Mouse (Mus musculus): ENCODE measurements at regions not wholly inside any gene's neighbourhood (a gene's known extent, or its start where the extent isn't known, plus 50 kb on each side); places are given as distances from the start of the nearest gene placed in this dataset.

GRCm38 (mm10) chr4:93986189-93986588 is 570.2 kb upstream of the Gm10306 start:
- no peak for ATAC-seq (ENCODE audit: insufficient read depth, low FRiP score, low read depth)
- 60% methylated on average over 3 of the region's 3 CpGs for WGBS
- Histone ChIP-seq H3K27me3 (replicated peaks) (no peaks in the 10 kb centered on the region), H3K27ac (no peak overlapping the region), H3K9me3 (no peaks in the 10 kb centered on the region), H3K36me3 (no peaks in the 10 kb centered on the region), H3K9ac (no peak overlapping the region), H3K4me3 (replicated peaks) (no peak overlapping the region), H3K4me1 (no peaks in the 10 kb centered on the region), H3K4me2 (no peak overlapping the region)

- Histone ChIP-seq H3K4me1 (no peaks in the 10 kb centered on the region), H3K27me3 (replicated peaks) (no peaks in the 10 kb centered on the region), H3K9me3 (no peaks in the 10 kb centered on the region), H3K4me2 (no peak overlapping the region), H3K4me3 (replicated peaks) (no peak overlapping the region), H3K36me3 (no peaks in the 10 kb centered on the region), H3K27ac (no peak overlapping the region), H3K9ac (no peak overlapping the region)
- 56% methylated on average over 7 of the region's 7 CpGs for WGBS
- no peak for ATAC-seq (ENCODE audit: insufficient read depth, low FRiP score, low read depth)
These were observed 566.0 kb upstream of the Gm10306 start for GRCm38 (mm10) chr4:93990273-93990869.

- 57% methylated on average over 1 of the region's 1 CpGs for WGBS
- ATAC-seq (ENCODE audit: insufficient read depth, low FRiP score, low read depth): no peak
- Histone ChIP-seq H3K4me1 (no peaks in the 10 kb centered on the region), H3K9me3 (no peaks in the 10 kb centered on the region), H3K4me2 (no peak overlapping the region), H3K27ac (no peak overlapping the region), H3K4me3 (replicated peaks) (no peak overlapping the region), H3K36me3 (no peaks in the 10 kb centered on the region), H3K9ac (no peak overlapping the region), H3K27me3 (replicated peaks) (no peaks in the 10 kb centered on the region)
These were observed 550.5 kb upstream of the Gm10306 start for GRCm38 (mm10) chr4:94005818-94006217.

- Histone ChIP-seq H3K9me3 (no peaks in the 10 kb centered on the region), H3K4me2 (no peak overlapping the region), H3K27ac (no peak overlapping the region), H3K4me1 (no peaks in the 10 kb centered on the region), H3K36me3 (no peaks in the 10 kb centered on the region), H3K9ac (no peak overlapping the region), H3K27me3 (replicated peaks) (no peaks in the 10 kb centered on the region), H3K4me3 (replicated peaks) (no peak overlapping the region)
- ATAC-seq (ENCODE audit: insufficient read depth, low FRiP score, low read depth): no peak
- 38% methylated on average over 8 of the region's 8 CpGs for WGBS
These were observed 549.1 kb upstream of the Gm10306 start for GRCm38 (mm10) chr4:94007088-94007768.

- H3K4me2 ChIP-seq: no peak overlapping the region
- no peaks in the 10 kb centered on the region for H3K9me3 ChIP-seq
- no peak overlapping the region for H3K9ac ChIP-seq
- H3K36me3 ChIP-seq: no peaks in the 10 kb centered on the region
- no peak overlapping the region for H3K27ac ChIP-seq
- H3K4me1 ChIP-seq: no peaks in the 10 kb centered on the region
- no peak overlapping the region for H3K4me3 ChIP-seq (replicated peaks)
- no peak for ATAC-seq (ENCODE audit: insufficient read depth, low FRiP score, low read depth)
- H3K27me3 ChIP-seq (replicated peaks): no peaks in the 10 kb centered on the region
- WGBS: 82% methylated on average over 2 of the region's 2 CpGs
These were observed 540.6 kb upstream of the Gm10306 start for GRCm38 (mm10) chr4:94015713-94016112.

- Histone ChIP-seq H3K4me2 (no peak overlapping the region), H3K9ac (no peak overlapping the region), H3K4me1 (no peaks in the 10 kb centered on the region), H3K27ac (no peak overlapping the region), H3K9me3 (no peaks in the 10 kb centered on the region), H3K4me3 (replicated peaks) (no peak overlapping the region), H3K27me3 (replicated peaks) (no peaks in the 10 kb centered on the region), H3K36me3 (no peaks in the 10 kb centered on the region)
- WGBS: 77% methylated on average over 3 of the region's 3 CpGs
- no peak for ATAC-seq (ENCODE audit: insufficient read depth, low FRiP score, low read depth)
These were observed 538.6 kb upstream of the Gm10306 start for GRCm38 (mm10) chr4:94017702-94018101.

GRCm38 (mm10) chr4:94049629-94050310 is 506.6 kb upstream of the Gm10306 start:
- WGBS: 72% methylated on average over 5 of the region's 5 CpGs
- Histone ChIP-seq H3K27ac (no peak overlapping the region), H3K36me3 (no peaks in the 10 kb centered on the region), H3K27me3 (replicated peaks) (no peaks in the 10 kb centered on the region), H3K9me3 (no peaks in the 10 kb centered on the region), H3K4me1 (no peaks in the 10 kb centered on the region), H3K4me3 (replicated peaks) (no peak overlapping the region), H3K9ac (no peak overlapping the region), H3K4me2 (no peak overlapping the region)
- no peak for ATAC-seq (ENCODE audit: insufficient read depth, low FRiP score, low read depth)

- ATAC-seq (ENCODE audit: insufficient read depth, low FRiP score, low read depth): no peak
- no peak overlapping the region for H3K27ac ChIP-seq
- no peaks in the 10 kb centered on the region for H3K36me3 ChIP-seq
- no peak overlapping the region for H3K4me3 ChIP-seq (replicated peaks)
- H3K27me3 ChIP-seq (replicated peaks): no peaks in the 10 kb centered on the region
- H3K4me1 ChIP-seq: no peaks in the 10 kb centered on the region
- no peaks in the 10 kb centered on the region for H3K9me3 ChIP-seq
- H3K9ac ChIP-seq: no peak overlapping the region
- 78% methylated on average over 11 of the region's 11 CpGs for WGBS
- no peak overlapping the region for H3K4me2 ChIP-seq
These were observed 503.8 kb upstream of the Gm10306 start for GRCm38 (mm10) chr4:94052249-94053162.

- WGBS: 72% methylated on average over 9 of the region's 9 CpGs
- Histone ChIP-seq H3K4me2 (no peak overlapping the region), H3K9ac (no peak overlapping the region), H3K27ac (no peak overlapping the region), H3K9me3 (no peaks in the 10 kb centered on the region), H3K27me3 (replicated peaks) (no peaks in the 10 kb centered on the region), H3K4me1 (no peaks in the 10 kb centered on the region), H3K4me3 (replicated peaks) (no peak overlapping the region), H3K36me3 (no peaks in the 10 kb centered on the region)
- ATAC-seq (ENCODE audit: insufficient read depth, low FRiP score, low read depth): no peak
These were observed 483.0 kb upstream of the Gm10306 start for GRCm38 (mm10) chr4:94073178-94073870.

- Histone ChIP-seq H3K4me3 (replicated peaks) (no peak overlapping the region), H3K4me1 (no peaks in the 10 kb centered on the region), H3K4me2 (no peak overlapping the region), H3K9ac (no peak overlapping the region), H3K27me3 (replicated peaks) (no peaks in the 10 kb centered on the region), H3K9me3 (no peaks in the 10 kb centered on the region), H3K36me3 (no peaks in the 10 kb centered on the region), H3K27ac (no peak overlapping the region)
- ATAC-seq (ENCODE audit: insufficient read depth, low FRiP score, low read depth): no peak
- 74% methylated on average over 3 of the region's 3 CpGs for WGBS
These were observed 473.5 kb upstream of the Gm10306 start for GRCm38 (mm10) chr4:94082839-94083238.

GRCm38 (mm10) chr4:94094379-94094778 is 462.0 kb upstream of the Gm10306 start:
- no peak overlapping the region for H3K4me3 ChIP-seq (replicated peaks)
- no peaks in the 10 kb centered on the region for H3K4me1 ChIP-seq
- H3K27ac ChIP-seq: no peak overlapping the region
- no peaks in the 10 kb centered on the region for H3K9me3 ChIP-seq
- H3K27me3 ChIP-seq (replicated peaks): no peaks in the 10 kb centered on the region
- no peak for ATAC-seq (ENCODE audit: insufficient read depth, low FRiP score, low read depth)
- 65% methylated on average over 5 of the region's 5 CpGs for WGBS
- H3K4me2 ChIP-seq: no peak overlapping the region
- H3K36me3 ChIP-seq: no peaks in the 10 kb centered on the region
- no peak overlapping the region for H3K9ac ChIP-seq
